Mouse (Mus musculus) Patski (cell line): Measurements from ENCODE around the gene Cd2. TPM values are rescaled to one million over a fixed set of nuclear protein-coding genes. Genes with fewer than 3 reads are reported as not detected.

Experiments used
- ATAC-seq: fragments of 100-300 bp; one replicate; pipeline ENCODE4 v1.8.0; 2021
- CTCF ChIA-PET: fragments of 350-600 bp; sonication (Branson Sonifier 250); formaldehyde crosslinking; loops from one replicate; lab custom pipeline; 2022; ENCODE audit warnings: inconsistent platforms; lab: Charles Lee
- POLR2A ChIA-PET: fragments of 350-600 bp; sonication (Branson Sonifier 250); formaldehyde crosslinking; loops from one replicate; lab custom pipeline; 2022; ENCODE audit warnings: antibody characterized with exemption, inconsistent platforms; lab: Charles Lee
- DNase-seq: peaks from one replicate; pipeline ENCODE4 v3.0.0-alpha.2; 2011; ENCODE audit warnings: low read depth, low spot score
- H3K27me3 ChIP-seq: fragments of 371-371 bp; one replicate; pipeline ENCODE4 v1.5.1; 2021
- CTCF ChIP-seq: fragments of 100-300 bp; IDR thresholded peaks from one replicate; pipeline ENCODE4 v1.5.1; 2021
- in situ Hi-C: fragments of 300-500 bp; cut with MboI; formaldehyde crosslinking; loops from 3 replicates; pipeline ENCODE4 v1.11.1; 2018; ENCODE audit warnings: low pct_unique_long_range_greater_than_20kb, mixed read lengths
- polyA plus RNA-seq: library from polyadenylated mRNA; unstranded; gene quantifications from one replicate; pipeline ENCODE4 v1.2.3, GENCODE M21; 2021

The Cd2 gene
- not detected for polyA plus RNA-seq

GRCm38 (mm10) chr3:101287911-101288311, at the start of gene Cd2:
Cd2 (minus strand) TSS chr3:101287939.
- no peak for DNase-seq
- CTCF ChIA-PET: interaction anchor here (1.0 to 1.2 kb wide), 2 partner anchors 11 to 14 kb away, joined by 3 to 4 read pairs; no protein-coding TSS in a partner anchor
- POLR2A ChIA-PET: interaction anchor here (0.8 kb wide), 1 partner anchor 101 kb away, joined by 4 read pairs; no protein-coding TSS in a partner anchor
- in situ Hi-C loops: no loop called here
- ATAC-seq: no peak
- TF ChIP-seq CTCF: no peak
- H3K27me3 ChIP-seq: peaks cover 4% of the 10 kb centered on the region

GRCm38 (mm10) chr3:101328617-101329016, 40.9 kb upstream of the Cd2 start:
- CTCF ChIA-PET: interaction anchor here (1.5 to 2.2 kb wide), 4 partner anchors 11 to 21 kb away, joined by 3 to 7 read pairs (median 4); no protein-coding TSS in a partner anchor
- ATAC-seq (no peak), DNase-seq (no peak)
- POLR2A ChIA-PET: interaction anchor here (0.6 kb wide), 1 partner anchor 10 kb away, joined by 10 read pairs; no protein-coding TSS in a partner anchor
- in situ Hi-C loops: loop anchor here (10.0 kb wide), 1 partner anchor 476 kb away; no protein-coding TSS in a partner anchor
- no peak for TF ChIP-seq CTCF
- no peaks in the 10 kb centered on the region for H3K27me3 ChIP-seq

DNA sequence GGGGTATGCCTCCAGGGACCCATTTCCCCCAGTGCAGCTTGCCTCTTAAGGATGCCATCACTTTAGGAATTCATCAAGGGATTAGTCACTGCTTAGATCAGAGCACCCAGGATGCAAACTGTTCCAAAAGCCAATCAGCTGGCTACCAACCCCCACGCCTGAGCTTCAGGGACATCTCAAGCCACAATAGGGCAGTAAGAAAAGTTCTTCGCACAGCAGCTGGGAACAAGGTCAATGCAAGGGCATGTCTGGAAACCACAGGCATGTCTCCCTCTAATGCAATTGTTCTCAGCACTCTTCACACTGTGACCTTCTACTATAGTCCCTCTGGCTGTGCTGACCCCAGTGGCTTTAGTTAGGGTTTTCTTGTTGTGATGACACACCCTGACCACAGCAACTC, 39.5 kb upstream of the Cd2 start:
- TF ChIP-seq CTCF: no peak
- ChIA-PET POLR2A (interaction anchor here (0.6 to 1.2 kb wide), 3 partner anchors 45 to 277 kb away, joined by 3 read pairs; no protein-coding TSS in a partner anchor), CTCF (interaction anchor here (1.0 to 2.3 kb wide), 5 partner anchors 17 to 362 kb away, joined by 3 to 8 read pairs (median 3); no protein-coding TSS in a partner anchor)
- DNase-seq (peak; percentile 73), ATAC-seq (peak; percentile 66)
- no peaks in the 10 kb centered on the region for H3K27me3 ChIP-seq
- in situ Hi-C loops: loop anchor here (10.0 kb wide), 1 partner anchor 478 kb away; no protein-coding TSS in a partner anchor

GRCm38 (mm10) chr3:101322437-101322836, 34.7 kb upstream of the Cd2 start:
- in situ Hi-C loops: loop anchor here (10.0 kb wide), 1 partner anchor 482 kb away; no protein-coding TSS in a partner anchor
- ChIA-PET CTCF (interaction anchor here (0.6 to 2.5 kb wide), 4 partner anchors 18 to 142 kb away, joined by 3 to 8 read pairs (median 4); no protein-coding TSS in a partner anchor), POLR2A (interaction anchor here (0.8 kb wide), 1 partner anchor 88 kb away, joined by 4 read pairs; no protein-coding TSS in a partner anchor)
- no peaks in the 10 kb centered on the region for H3K27me3 ChIP-seq
- peak; percentile 9 for ATAC-seq
- DNase-seq: peak; percentile 64
- TF ChIP-seq CTCF: no peak

- peak; percentile 53 for DNase-seq
- no peak for TF ChIP-seq CTCF
- peak; percentile 33 for ATAC-seq
- in situ Hi-C loops: loop anchor here (10.0 kb wide), 1 partner anchor 484 kb away; no protein-coding TSS in a partner anchor
- no peaks in the 10 kb centered on the region for H3K27me3 ChIP-seq
- ChIA-PET POLR2A (interaction anchor here (1.0 kb wide), 1 partner anchor 63 kb away, joined by 3 read pairs; no protein-coding TSS in a partner anchor), CTCF (interaction anchor here (2.5 kb wide), 1 partner anchor 17 kb away, joined by 8 read pairs; no protein-coding TSS in a partner anchor)
Observed at GRCm38 (mm10) chr3:101320874-101321273, 33.1 kb upstream of the Cd2 start.

- ATAC-seq: no peak
Observed at GRCm38 (mm10) chr3:101318516-101319170, 30.9 kb upstream of the Cd2 start.

GRCm38 (mm10) chr3:101318115-101318514, 30.4 kb upstream of the Cd2 start:
- in situ Hi-C loops: loop anchor here (5.0 kb wide), 1 partner anchor 49 kb away; no protein-coding TSS in a partner anchor
- ATAC-seq (no peak), DNase-seq (no peak)
- TF ChIP-seq CTCF: no peak
- H3K27me3 ChIP-seq: no peaks in the 10 kb centered on the region
- ChIA-PET CTCF (interaction anchor here (0.8 to 3.9 kb wide), 13 partner anchors 12 to 154 kb away, joined by 3 to 20 read pairs (median 5); no protein-coding TSS in a partner anchor), POLR2A (no interaction called here)

More at GRCm38 (mm10) chr3:101318516-101319170, 30.9 kb upstream of the Cd2 start:
- TF ChIP-seq CTCF: no peak
- no peaks in the 10 kb centered on the region for H3K27me3 ChIP-seq
- in situ Hi-C loops: loop anchor here (5.0 kb wide), 1 partner anchor 49 kb away; no protein-coding TSS in a partner anchor
- no peak for DNase-seq
- ChIA-PET CTCF (interaction anchor here (0.8 to 3.9 kb wide), 13 partner anchors 11 to 154 kb away, joined by 3 to 20 read pairs (median 5); no protein-coding TSS in a partner anchor), POLR2A (no interaction called here)

GRCm38 (mm10) chr3:101314954-101315353, 27.2 kb upstream of the Cd2 start:
- H3K27me3 ChIP-seq: no peaks in the 10 kb centered on the region
- POLR2A ChIA-PET: no interaction called here
- ATAC-seq (no peak), DNase-seq (no peak)
- in situ Hi-C loops: loop anchor here (5.0 kb wide), 1 partner anchor 52 kb away; no protein-coding TSS in a partner anchor
- no peak for TF ChIP-seq CTCF
- CTCF ChIA-PET: interaction anchor here (0.8 to 3.1 kb wide), 6 partner anchors 11 to 179 kb away, joined by 3 to 17 read pairs (median 6); partner anchors contain the start of gene Igsf3

GRCm38 (mm10) chr3:101313266-101314051, 25.7 kb upstream of the Cd2 start:
- no peak for TF ChIP-seq CTCF
- ChIA-PET CTCF (interaction anchor here (1.2 to 3.1 kb wide), 7 partner anchors 9 to 180 kb away, joined by 3 to 17 read pairs (median 5); no protein-coding TSS in a partner anchor), POLR2A (no interaction called here)
- ATAC-seq: no peak
- H3K27me3 ChIP-seq: no peaks in the 10 kb centered on the region
- no peak for DNase-seq
- in situ Hi-C loops: no loop called here
